Mouse (Mus musculus): Measurements from ENCODE around the gene Dusp28.

Gene Dusp28

DNA sequence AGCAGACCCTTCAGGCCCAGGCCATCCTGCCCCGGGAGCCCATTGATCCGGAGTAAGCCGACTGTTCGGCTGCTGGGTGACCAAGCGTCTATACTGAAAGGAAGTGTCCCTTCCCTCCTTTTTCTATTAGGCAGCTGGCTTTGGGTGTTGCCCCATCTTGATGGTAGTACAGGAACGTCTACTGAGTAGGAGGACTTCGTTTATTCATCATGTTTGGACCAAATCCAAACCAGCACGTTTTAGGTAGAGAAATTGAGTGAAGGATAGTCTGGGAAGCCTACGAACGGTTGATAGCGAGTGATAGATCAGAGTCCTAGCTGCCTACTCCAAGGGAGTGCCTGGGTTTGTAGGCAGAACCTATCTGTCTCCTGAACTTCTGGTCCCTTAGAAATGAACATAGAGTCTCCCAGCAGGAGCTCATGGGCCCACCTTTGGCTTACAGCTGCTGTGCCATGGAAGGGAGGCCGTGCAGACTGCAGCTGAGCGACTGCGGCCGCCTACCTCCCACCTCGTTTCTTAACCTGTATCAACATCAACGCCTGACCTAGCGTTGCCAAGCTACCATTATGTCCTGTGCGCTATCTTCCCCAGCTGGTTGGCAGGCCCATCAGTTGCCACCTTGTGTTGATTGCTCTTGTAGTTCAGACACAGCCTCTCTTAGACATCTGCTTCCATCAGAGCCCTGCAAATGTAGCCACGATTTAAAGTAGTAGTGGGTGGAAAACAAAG lies 1.0 kb downstream of the Dusp28 start:
- no peak for DNase-seq (ENCODE audit: low spot score)

DNA sequence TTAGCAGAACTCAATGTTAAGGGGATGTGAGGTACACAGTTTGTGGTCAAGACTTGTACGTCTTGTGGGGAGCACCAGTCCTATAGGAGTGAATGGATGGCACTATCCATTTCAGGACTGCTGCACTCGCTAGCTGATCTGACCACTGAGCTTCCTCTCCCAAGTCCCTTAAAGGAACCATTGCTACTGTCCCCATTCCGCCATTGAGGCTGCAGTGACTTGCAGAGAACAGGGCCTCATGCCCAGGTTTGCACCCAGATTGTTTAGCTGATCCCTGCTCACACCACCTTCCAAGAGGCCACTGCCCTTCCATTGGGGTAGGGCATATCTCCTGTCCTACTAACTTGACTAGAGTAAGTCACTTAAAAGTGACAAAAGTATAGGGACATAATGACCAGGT lies 1.9 kb downstream of the Dusp28 start:
- no peak for DNase-seq (ENCODE audit: low spot score)

DNA sequence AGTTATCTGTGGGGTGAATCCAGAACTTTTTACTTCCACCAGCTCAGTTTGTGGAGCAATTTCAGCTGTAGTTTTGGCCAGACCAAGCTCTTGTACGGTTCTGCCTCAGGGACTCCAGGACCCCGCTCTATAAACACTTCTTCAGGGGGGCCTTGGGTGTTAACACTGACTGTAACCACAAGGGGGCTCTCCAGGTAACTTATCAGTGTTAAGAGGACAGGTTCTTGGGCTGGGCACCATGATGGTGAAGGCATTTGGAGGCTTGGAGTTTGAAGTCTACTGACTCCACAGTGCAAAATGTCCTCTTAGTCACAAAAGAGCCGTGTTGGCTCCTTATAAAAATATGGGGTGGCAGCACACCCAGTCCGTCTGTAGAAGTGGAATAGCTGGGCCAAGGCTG lies 2.3 kb downstream of the Dusp28 start:
- DNase-seq (ENCODE audit: low spot score): no peak

DNA sequence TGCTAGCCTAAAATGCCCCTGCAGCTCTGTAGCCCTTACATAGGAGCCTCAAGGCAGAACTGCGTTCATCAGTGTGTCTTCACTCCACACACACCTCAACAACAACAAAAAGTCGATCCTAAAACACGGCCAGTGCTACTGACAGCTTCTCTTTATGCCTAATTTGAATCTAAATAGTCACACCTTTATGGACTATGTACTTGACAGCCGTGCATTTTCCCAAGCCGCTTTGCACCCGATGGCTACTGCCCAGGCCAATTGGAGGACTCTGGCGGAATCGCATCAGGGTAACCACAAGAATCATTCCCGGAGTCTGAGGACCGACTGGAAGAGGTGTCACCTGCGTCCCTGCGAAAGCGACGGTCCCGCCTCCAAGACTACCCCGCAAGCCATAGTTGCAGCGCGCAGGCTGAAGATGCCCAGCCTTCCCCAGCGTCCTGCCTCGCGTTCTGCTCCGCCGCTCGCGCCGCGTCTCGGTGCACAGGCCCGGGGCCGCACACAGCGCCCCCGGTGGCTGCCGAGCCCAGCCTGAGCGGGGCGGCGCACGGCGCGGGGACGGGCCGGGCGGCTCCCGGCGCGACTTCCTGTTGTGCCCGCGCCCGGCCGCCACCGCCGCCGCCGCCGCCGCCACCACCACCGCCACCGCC lies 3.6 kb downstream of the Dusp28 start, which contains the start of gene Rnpepl1:
Rnpepl1 (plus strand) TSS at position 545 of the 647 bp plus-strand sequence.
- DNase-seq (ENCODE audit: low spot score): no peak

DNA sequence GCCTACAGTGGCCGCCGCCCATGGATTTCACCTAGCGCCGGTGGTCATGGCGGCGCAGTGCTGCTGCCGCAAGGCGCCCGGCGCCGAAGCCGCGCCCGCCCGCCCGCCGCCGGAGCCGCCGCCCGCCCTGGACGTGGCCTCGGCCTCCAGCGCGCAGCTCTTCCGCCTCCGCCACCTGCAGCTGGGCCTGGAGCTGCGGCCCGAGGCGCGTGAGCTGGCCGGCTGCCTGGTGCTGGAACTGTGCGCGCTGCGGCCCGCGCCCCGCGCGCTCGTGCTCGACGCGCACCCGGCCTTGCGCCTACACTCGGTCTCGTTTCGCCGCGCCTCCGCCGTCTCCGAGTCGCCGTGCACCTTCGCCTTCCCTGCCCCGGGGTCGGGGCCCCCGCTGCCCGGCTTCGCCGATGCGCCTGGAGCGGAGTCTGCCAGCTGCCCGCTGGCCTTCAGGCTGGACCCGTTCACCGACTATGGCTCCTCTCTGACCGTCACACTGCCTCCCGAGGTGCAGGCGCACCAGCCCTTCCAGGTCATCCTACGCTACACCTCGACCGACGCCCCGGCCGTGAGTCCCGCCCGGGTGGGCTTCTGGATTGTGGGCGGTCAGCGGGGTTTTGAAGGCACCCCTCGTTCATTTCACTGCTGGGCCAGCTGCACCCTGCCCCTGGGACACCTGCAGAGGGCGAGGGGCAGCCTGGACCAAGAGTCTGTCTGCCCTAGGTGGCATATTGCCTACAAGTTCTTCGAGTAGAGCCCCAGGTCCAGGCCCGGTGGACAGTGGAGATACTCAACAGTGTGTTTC lies 4.3 kb downstream of the Dusp28 start:
- peak; percentile 56 for DNase-seq (ENCODE audit: low spot score)

DNA sequence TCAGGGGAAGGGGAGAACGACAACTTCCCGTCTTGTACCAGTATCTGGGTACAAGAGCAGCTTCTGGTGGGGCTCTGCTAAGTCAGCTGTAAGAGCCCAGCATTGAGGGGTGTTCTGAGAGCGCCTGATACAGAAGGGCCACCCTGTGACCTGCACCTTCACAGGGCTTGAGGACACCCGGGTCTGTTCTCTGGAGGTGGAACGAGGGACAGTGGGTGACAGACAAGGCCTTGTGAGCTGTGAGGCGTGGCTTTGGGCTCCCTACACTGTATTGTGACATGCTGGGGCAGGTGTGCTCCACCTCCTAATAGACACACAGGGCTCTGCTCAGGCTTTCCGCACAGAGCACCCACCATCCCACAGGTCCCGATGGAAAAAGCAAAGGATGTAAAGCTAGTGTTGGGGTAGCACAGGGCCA lies 4.9 kb downstream of the Dusp28 start:
- no peak for DNase-seq (ENCODE audit: low spot score)

DNA sequence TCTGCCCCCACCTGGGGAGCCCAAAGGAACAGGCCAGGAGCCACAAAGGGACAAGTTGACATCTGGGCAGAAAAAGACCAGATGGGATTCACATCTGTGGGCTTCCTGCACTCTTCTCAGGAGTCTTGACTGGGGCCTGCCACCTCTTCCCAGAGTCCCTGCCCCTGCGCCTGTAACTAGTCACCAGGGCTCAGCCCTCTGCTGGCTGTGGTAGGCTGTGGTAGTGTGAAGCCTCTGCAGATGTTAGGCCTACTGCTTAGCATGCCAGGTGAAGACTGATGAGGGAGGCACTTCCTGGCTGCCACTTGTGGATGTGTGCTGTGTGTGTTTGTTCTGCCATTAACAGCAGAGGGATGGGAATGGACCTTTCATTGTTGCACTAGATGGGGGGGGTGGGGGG lies 5.5 kb downstream of the Dusp28 start:
- no peak for DNase-seq (ENCODE audit: low spot score)

DNA sequence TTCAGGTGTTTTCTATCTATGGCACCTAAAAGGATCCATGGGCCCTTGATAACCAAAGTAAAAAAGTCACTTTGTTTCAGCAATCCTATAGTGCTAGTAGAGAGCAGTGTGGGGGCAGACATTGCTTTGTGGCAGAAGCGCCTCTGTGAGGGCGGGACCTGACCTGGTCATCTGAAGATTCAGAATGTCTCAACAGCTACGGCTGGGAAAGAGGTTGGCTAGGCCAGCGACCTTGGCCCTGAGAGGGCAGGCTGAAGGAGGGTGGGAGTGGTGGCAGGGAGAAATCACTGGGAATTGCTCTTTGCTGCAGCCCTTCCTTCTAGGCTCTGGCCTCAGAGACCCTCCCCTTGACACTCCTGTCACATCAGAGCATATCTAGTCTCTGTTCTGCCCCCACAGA lies 7.5 kb downstream of the Dusp28 start:
- DNase-seq (ENCODE audit: low spot score): peak; percentile 80

DNA sequence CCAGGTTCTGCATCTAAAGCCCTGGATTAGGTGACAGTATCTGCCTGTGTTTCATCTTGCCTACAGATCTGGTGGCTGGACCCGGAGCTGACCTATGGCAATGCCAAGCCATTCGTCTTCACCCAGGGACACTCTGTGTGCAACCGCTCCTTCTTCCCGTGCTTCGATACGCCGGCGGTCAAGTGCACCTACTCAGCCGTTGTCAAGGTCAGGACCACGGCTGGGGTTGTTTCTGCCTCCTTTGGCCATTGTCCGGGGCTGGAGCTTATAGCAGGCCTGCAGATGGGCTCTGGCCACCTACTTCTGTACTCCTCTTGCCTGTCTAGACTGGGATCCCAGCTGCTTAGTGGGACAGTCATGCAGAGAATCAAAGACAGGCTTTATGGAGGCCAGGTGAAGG lies 8.2 kb downstream of the Dusp28 start:
- no peak for DNase-seq (ENCODE audit: low spot score)

DNA sequence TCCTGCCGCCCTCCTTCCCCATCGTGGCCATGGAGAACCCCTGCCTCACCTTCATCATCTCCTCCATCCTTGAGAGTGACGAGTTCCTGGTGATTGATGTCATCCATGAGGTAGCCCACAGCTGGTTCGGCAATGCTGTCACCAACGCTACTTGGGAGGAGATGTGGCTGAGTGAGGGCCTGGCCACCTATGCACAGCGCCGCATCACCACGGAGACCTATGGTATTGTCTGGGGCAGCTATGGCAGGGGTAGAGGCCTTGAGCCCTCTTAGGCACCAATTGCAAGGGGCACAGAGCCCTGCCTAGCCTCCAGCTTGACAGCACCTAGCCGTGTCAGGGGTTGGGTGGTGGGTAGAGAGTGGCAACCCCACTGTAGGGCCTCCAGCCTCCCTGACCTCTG lies 9.9 kb downstream of the Dusp28 start:
- no peak for DNase-seq (ENCODE audit: low spot score)

DNA sequence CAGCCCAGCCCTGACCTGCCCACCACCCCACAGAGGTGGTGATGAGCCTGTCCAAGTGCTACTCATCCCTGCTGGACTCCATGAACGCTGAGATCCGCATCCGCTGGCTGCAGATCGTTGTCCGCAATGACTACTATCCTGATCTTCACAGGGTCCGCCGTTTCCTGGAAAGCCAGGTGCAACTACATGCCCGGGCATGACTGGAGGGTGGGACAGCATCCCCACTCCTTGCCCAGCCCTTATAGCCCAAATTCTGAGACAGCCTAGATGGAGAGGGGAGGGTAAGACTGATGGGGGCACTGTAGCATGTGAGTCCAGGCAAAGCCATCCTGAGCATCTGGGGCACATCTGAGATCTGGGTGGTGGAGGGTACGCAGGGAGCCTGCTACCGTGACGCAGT lies 12.4 kb downstream of the Dusp28 start:
- DNase-seq (ENCODE audit: low spot score): no peak

DNA sequence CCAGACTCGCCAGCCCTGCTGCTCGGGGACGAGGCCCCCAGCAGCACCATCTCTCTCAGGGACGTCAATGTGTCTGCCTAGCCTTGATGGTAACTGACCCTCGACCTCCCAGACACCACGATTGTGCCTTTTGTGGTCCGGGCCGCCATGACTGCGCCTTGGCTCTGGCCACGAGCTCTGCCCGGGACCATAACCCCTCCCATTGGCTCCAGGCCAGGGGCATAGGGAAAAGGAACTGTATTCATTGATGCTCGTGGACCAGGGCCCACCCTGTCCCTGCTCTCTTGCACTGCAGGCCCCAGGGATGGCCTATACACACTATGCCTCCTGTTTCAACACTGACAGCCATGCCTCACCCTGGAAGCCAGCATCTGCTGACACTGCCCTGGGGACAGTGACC lies 13.0 kb downstream of the Dusp28 start:
- no peak for DNase-seq (ENCODE audit: low spot score)

DNA sequence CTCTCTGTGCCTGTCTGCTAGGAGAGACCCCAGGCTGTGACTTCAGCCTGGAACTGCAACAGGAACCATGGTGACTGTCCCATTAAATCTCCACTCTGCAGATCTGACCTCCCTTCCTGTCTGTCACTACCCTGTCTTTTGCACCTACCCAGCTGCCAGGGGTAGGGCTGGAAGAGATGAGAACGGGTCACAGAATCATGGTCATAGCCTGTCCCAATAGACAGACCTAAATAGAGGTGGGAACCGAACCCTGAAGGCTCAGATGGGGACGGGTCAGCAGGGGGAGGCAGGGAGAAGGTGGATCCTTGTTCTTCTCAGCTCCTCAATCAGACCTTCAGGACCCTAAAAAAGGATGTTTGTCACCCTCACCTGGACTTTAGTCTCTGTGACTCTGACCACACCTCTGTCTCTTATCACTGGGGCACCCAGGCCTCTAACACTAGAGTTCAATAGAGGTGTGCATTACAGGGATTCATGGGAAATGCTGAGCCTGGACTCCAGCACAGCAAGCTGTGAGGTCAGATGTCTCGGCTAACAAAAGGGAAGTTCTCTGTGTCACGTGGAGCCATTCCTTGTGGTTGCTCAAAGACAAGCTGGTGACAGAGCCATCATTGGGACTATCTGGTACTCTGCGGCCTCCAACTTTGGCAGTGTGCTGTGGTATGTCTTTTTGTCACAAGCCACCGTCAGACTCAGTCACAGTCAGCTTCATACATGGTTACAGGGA lies 13.9 kb downstream of the Dusp28 start:
- DNase-seq (ENCODE audit: low spot score): no peak

DNA sequence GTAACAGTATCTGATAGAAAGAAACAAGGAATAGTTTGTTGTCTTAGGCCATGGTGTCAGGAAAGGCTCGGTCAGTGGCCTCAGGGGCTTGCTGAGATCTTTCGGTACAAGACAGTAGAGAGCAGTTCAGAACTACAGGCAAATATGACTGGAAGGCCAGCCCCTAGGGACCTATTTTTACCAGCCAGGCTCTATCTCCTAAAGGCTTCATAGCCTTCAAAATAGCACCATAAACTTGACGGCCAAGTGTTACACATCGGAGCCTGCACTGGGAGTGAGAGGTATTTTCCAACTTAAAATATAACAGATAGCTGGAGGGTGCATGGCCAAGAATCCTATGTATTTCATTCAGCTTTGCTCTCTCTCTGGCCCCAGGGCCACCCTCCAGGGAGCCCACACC lies 14.7 kb downstream of the Dusp28 start:
- no peak for DNase-seq (ENCODE audit: low spot score)

DNA sequence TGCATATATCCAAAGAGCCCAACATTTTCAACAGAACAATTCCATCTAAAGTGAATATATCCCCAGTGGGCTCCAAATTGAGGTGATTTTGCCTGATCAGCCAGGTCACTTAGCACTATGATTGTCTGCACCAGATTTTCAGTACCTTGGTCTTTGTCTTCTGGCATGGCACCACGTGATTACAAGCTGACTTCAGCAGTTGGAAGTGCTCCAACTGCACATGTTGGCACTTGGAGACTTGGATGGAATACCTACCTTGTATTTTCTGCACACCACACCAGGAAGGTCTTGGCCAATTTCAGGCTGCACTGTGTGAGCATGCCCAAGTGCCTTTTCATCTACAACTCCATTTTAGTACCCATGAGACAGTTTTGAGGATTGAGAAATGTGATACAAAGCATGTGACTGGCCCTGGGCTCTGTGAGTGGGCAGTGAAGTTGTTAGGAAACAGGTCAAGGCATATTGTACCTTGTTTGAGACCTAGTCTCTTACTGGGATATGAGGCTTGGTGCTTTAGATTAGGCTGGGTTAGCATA lies 23.5 kb downstream of the Dusp28 start:
- no peak for DNase-seq (ENCODE audit: low spot score)

DNA sequence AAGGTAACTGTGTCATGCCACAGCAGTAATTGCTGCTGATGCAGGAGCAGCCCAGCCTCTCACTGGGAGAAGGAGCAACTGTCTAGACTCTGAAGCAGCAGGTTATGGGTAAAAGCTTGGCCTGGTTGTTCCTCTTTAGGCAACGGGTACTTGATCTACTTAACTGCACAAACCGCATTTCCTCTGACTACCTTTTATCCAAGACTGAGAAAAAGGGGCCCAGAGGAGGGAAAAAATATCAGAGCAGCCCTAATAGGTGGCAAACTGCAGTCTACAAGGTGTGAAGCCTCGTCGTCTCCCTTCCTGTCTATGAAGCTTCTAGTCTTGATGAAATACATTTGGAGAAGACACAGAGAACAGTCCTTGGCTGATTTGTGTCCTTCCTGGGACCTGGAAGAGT lies 26.8 kb downstream of the Dusp28 start:
- no peak for DNase-seq (ENCODE audit: low spot score)

DNA sequence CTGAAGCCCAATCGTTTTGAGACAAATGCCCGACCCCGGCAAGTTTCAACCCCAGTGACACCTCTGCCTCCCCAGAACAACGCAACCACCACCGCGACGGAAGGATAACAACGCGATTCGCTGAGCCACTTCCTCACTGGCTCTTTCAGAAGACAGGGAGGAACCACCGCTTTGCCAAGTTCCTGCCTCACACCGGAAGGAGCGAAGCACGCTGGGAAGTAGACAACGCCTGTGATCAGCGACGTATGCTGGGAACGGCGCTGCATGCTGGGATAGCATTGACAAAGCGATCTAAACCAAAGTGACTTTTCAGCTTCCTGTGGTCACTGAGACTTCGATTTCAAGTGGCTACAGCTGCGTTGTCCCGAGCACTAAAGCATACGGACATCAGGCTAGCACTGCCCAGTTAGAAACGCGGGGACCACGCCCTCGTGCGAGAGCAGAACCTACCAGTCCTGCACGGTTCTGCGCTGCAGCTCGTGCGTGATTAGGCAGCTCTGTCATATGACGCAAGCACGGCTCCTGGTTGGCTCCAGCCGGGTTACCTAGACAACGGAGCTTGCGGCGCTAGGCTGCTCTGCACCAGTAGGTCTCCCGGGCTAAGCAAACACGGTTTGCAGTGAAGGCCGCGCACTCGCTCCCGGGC lies 27.5 kb downstream of the Dusp28 start, which contains the start of gene Capn10:
Capn10 (plus strand) TSS at position 195 of the 646 bp plus-strand sequence.
- peak; percentile 90 for DNase-seq (ENCODE audit: low spot score)

DNA sequence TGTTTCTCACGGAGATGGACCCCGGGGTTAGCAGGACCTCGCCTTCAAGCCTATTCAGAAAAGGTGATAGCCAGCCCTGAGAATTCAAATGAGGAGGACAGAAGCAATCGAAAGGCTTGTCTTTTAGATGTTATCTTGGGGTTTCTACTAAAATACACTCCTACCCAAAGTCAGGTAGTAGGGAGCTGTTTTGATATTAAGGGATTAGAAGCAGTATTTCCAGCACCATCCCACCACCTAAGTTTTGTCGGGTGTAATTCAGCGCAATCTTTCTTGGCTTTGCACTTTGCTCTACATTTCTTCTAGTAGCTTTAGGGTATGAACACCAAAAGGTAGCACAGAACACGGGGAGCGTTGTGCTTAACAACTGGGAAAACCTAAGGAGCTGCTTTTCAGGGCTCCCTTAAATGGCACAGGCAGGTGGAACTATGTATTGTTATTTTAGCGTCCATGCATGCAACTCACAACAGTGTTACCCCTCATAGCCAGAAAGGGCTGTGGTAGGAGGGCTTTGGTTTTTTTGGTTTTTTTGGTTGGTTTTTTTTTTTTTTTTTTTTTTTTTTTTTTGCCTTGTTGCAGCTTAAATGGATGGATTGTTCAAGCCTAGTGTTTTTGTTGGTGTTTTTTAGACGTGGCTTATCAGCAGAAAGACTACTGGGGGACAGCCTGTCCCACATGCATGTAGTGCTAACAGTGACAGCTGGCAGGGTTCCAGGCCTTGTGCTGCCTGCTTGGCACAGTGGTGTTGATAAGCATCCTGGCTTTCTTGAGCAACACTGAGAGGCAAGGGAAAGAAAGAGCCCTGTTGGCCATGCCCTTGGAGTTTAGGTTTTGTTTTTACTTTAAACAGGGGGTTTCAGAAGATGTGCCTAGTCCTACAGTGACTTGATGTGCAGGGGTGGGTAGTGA lies 28.5 kb downstream of the Dusp28 start:
- peak; percentile 78 for DNase-seq (ENCODE audit: low spot score)

DNA sequence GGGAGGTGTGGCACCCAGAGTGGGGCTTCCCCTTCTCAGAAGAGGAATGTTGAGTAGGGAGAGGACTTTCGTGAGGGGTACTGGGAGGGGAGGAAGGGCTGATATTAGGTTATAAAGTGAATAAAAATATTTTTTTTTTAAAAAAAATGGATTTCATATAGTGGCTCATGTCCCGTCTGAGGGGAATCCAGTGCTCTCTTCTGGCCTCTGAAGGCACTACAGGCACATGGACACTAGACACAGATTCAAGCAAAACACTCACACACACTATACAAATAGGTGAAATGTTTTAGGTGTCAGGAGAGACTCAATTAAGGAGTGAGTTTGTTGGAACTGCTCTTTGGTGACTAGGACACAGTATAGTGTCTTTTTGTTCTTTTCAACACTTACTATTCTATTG lies 29.2 kb downstream of the Dusp28 start:
- no peak for DNase-seq (ENCODE audit: low spot score)

DNA sequence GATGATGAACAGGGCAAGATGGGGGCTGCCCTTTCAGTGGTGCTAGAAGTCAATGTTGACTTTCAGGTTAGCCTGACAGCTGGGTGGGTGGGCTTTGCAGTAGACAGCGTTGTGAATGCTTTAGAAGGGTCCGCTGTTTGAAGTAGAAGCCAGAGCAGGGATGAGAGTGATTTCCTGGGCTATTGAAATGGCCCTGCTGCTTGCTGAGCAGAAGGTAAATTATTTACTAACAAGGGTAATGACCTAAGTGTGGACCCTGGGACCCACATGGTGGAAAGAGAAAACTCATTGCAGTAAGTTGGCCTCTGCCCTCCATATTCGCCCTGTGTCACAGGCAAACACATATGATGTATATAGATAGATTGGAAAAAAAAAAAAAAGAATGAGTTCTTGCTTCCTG lies 29.7 kb downstream of the Dusp28 start:
- peak; percentile 42 for DNase-seq (ENCODE audit: low spot score)

Data from testis, postnatal 14 days (tissue).